Mouse (Mus musculus): ENCODE results near the gene Ss18l1. TPM values are rescaled to one million over a fixed set of nuclear protein-coding genes. Genes with fewer than 3 reads are reported as not detected.

Ss18l1 gene
- 61.4 and 62.7 TPM in 2 replicates for polyA plus RNA-seq (2014; fragmentation: Nextera tagmentation; extraction: Ambion mirVana)

- under 1% methylated on average over 77 of the region's 78 CpGs for WGBS
- DNase-seq (peak; percentile 97), ATAC-seq (ENCODE audit: low FRiP score, low TSS enrichment) (peak; percentile 93)
- Histone ChIP-seq H3K9me3 (ENCODE audit: control insufficient read depth, low read length) (no peaks in the 10 kb centered on the region), H3K27ac (replicated peaks; ENCODE audit: low read depth, low read length) (peak within 1 kb of the TSS; percentile 99), H3K27me3 (ENCODE audit: control insufficient read depth, insufficient read depth, low read length) (no peaks in the 10 kb centered on the region), H3K9ac (replicated peaks; ENCODE audit: low read length) (peak within 1 kb of the TSS; percentile 93), H3K4me3 (replicated peaks; ENCODE audit: low read depth, low read length) (peak within 1 kb of the TSS; percentile 97), H3K4me2 (ENCODE audit: low read length) (peak within 1 kb of the TSS; percentile 85), H3K4me1 (ENCODE audit: control insufficient read depth, insufficient read depth, low read length) (peaks cover 30% of the 10 kb centered on the region), H3K36me3 (ENCODE audit: control insufficient read depth, insufficient read depth, low read length) (peaks cover 18% of the 10 kb centered on the region)
Measured at GRCm38 (mm10) chr2:180042256-180042857, at the start of gene Ss18l1, which contains the start of gene Psma7. Ss18l1 (plus strand) TSS chr2:180042509. Psma7 (minus strand) TSS chr2:180042433.

- no peak overlapping the region for H3K4me3 ChIP-seq (replicated peaks; ENCODE audit: low read depth, low read length)
- no peak overlapping the region for H3K27ac ChIP-seq (replicated peaks; ENCODE audit: low read depth, low read length)
- 91% methylated on average over 5 of the region's 5 CpGs for WGBS
- no peak overlapping the region for H3K9ac ChIP-seq (replicated peaks; ENCODE audit: low read length)
- H3K36me3 ChIP-seq (ENCODE audit: control insufficient read depth, insufficient read depth, low read length) = no peaks in the 10 kb centered on the region
- no peaks in the 10 kb centered on the region for H3K4me1 ChIP-seq (ENCODE audit: control insufficient read depth, insufficient read depth, low read length)
- H3K9me3 ChIP-seq (ENCODE audit: control insufficient read depth, low read length) = no peaks in the 10 kb centered on the region
- no peak for ATAC-seq (ENCODE audit: low FRiP score, low TSS enrichment)
- H3K27me3 ChIP-seq (ENCODE audit: control insufficient read depth, insufficient read depth, low read length) = no peaks in the 10 kb centered on the region
- H3K4me2 ChIP-seq (ENCODE audit: low read length) = no peak overlapping the region
- DNase-seq = no peak
Measured at GRCm38 (mm10) chr2:179993071-179993470, 49.2 kb upstream of the Ss18l1 start.

- 83% methylated on average over 4 of the region's 4 CpGs for WGBS
Measured at GRCm38 (mm10) chr2:179998431-179998830, 43.9 kb upstream of the Ss18l1 start.

GRCm38 (mm10) chr2:180001635-180002034 is 40.7 kb upstream of the Ss18l1 start:
- no peak overlapping the region for H3K27ac ChIP-seq (replicated peaks; ENCODE audit: low read depth, low read length)
- no peaks in the 10 kb centered on the region for H3K36me3 ChIP-seq (ENCODE audit: control insufficient read depth, insufficient read depth, low read length)
- H3K4me3 ChIP-seq (replicated peaks; ENCODE audit: low read depth, low read length) = no peak overlapping the region
- no peaks in the 10 kb centered on the region for H3K27me3 ChIP-seq (ENCODE audit: control insufficient read depth, insufficient read depth, low read length)
- H3K4me1 ChIP-seq (ENCODE audit: control insufficient read depth, insufficient read depth, low read length) = no peaks in the 10 kb centered on the region
- no peak overlapping the region for H3K4me2 ChIP-seq (ENCODE audit: low read length)
- H3K9ac ChIP-seq (replicated peaks; ENCODE audit: low read length) = no peak overlapping the region
- WGBS = 93% methylated on average over 9 of the region's 9 CpGs
- ATAC-seq (ENCODE audit: low FRiP score, low TSS enrichment) (no peak), DNase-seq (no peak)
- no peaks in the 10 kb centered on the region for H3K9me3 ChIP-seq (ENCODE audit: control insufficient read depth, low read length)

More at GRCm38 (mm10) chr2:179998431-179998830, 43.9 kb upstream of the Ss18l1 start:
- ATAC-seq (ENCODE audit: low FRiP score, low TSS enrichment) (no peak), DNase-seq (no peak)
- Histone ChIP-seq H3K4me3 (replicated peaks; ENCODE audit: low read depth, low read length) (no peak overlapping the region), H3K27ac (replicated peaks; ENCODE audit: low read depth, low read length) (no peak overlapping the region), H3K9me3 (ENCODE audit: control insufficient read depth, low read length) (no peaks in the 10 kb centered on the region), H3K9ac (replicated peaks; ENCODE audit: low read length) (no peak overlapping the region), H3K27me3 (ENCODE audit: control insufficient read depth, insufficient read depth, low read length) (no peaks in the 10 kb centered on the region), H3K36me3 (ENCODE audit: control insufficient read depth, insufficient read depth, low read length) (no peaks in the 10 kb centered on the region), H3K4me1 (ENCODE audit: control insufficient read depth, insufficient read depth, low read length) (no peaks in the 10 kb centered on the region), H3K4me2 (ENCODE audit: low read length) (no peak overlapping the region)

- no peak for ATAC-seq (ENCODE audit: low FRiP score, low TSS enrichment)
- H3K9me3 ChIP-seq (ENCODE audit: control insufficient read depth, low read length) = no peaks in the 10 kb centered on the region
- DNase-seq = no peak
- no peaks in the 10 kb centered on the region for H3K36me3 ChIP-seq (ENCODE audit: control insufficient read depth, insufficient read depth, low read length)
- no peak overlapping the region for H3K9ac ChIP-seq (replicated peaks; ENCODE audit: low read length)
- 48% methylated on average over 5 of the region's 5 CpGs for WGBS
- no peak overlapping the region for H3K27ac ChIP-seq (replicated peaks; ENCODE audit: low read depth, low read length)
- no peaks in the 10 kb centered on the region for H3K27me3 ChIP-seq (ENCODE audit: control insufficient read depth, insufficient read depth, low read length)
- H3K4me3 ChIP-seq (replicated peaks; ENCODE audit: low read depth, low read length) = no peak overlapping the region
- no peak overlapping the region for H3K4me2 ChIP-seq (ENCODE audit: low read length)
- no peaks in the 10 kb centered on the region for H3K4me1 ChIP-seq (ENCODE audit: control insufficient read depth, insufficient read depth, low read length)
Measured at GRCm38 (mm10) chr2:180005656-180006351, 36.5 kb upstream of the Ss18l1 start.

- ATAC-seq (ENCODE audit: low FRiP score, low TSS enrichment) (no peak), DNase-seq (no peak)
- Histone ChIP-seq H3K9ac (replicated peaks; ENCODE audit: low read length) (no peak overlapping the region), H3K4me1 (ENCODE audit: control insufficient read depth, insufficient read depth, low read length) (no peaks in the 10 kb centered on the region), H3K4me3 (replicated peaks; ENCODE audit: low read depth, low read length) (no peak overlapping the region), H3K9me3 (ENCODE audit: control insufficient read depth, low read length) (no peaks in the 10 kb centered on the region), H3K27ac (replicated peaks; ENCODE audit: low read depth, low read length) (no peak overlapping the region), H3K27me3 (ENCODE audit: control insufficient read depth, insufficient read depth, low read length) (no peaks in the 10 kb centered on the region), H3K36me3 (ENCODE audit: control insufficient read depth, insufficient read depth, low read length) (no peaks in the 10 kb centered on the region), H3K4me2 (ENCODE audit: low read length) (no peak overlapping the region)
- WGBS = 43% methylated on average over 9 of the region's 9 CpGs
Measured at GRCm38 (mm10) chr2:180006352-180007017, 35.8 kb upstream of the Ss18l1 start.

GRCm38 (mm10) chr2:180010686-180011085 is 31.6 kb upstream of the Ss18l1 start:
- no peak overlapping the region for H3K27ac ChIP-seq (replicated peaks; ENCODE audit: low read depth, low read length)
- 94% methylated on average over 7 of the region's 7 CpGs for WGBS
- ATAC-seq (ENCODE audit: low FRiP score, low TSS enrichment) (no peak), DNase-seq (no peak)
- no peak overlapping the region for H3K4me2 ChIP-seq (ENCODE audit: low read length)
- H3K4me1 ChIP-seq (ENCODE audit: control insufficient read depth, insufficient read depth, low read length) = no peaks in the 10 kb centered on the region
- no peaks in the 10 kb centered on the region for H3K36me3 ChIP-seq (ENCODE audit: control insufficient read depth, insufficient read depth, low read length)
- no peak overlapping the region for H3K4me3 ChIP-seq (replicated peaks; ENCODE audit: low read depth, low read length)
- H3K9me3 ChIP-seq (ENCODE audit: control insufficient read depth, low read length) = no peaks in the 10 kb centered on the region
- H3K9ac ChIP-seq (replicated peaks; ENCODE audit: low read length) = no peak overlapping the region
- H3K27me3 ChIP-seq (ENCODE audit: control insufficient read depth, insufficient read depth, low read length) = no peaks in the 10 kb centered on the region

- no peak overlapping the region for H3K4me3 ChIP-seq (replicated peaks; ENCODE audit: low read depth, low read length)
- no peaks in the 10 kb centered on the region for H3K36me3 ChIP-seq (ENCODE audit: control insufficient read depth, insufficient read depth, low read length)
- no peak for DNase-seq
- no peaks in the 10 kb centered on the region for H3K4me1 ChIP-seq (ENCODE audit: control insufficient read depth, insufficient read depth, low read length)
- ATAC-seq (ENCODE audit: low FRiP score, low TSS enrichment) = no peak
- no peak overlapping the region for H3K27ac ChIP-seq (replicated peaks; ENCODE audit: low read depth, low read length)
- 86% methylated on average over 6 of the region's 6 CpGs for WGBS
- H3K9ac ChIP-seq (replicated peaks; ENCODE audit: low read length) = no peak overlapping the region
- no peak overlapping the region for H3K4me2 ChIP-seq (ENCODE audit: low read length)
- no peaks in the 10 kb centered on the region for H3K9me3 ChIP-seq (ENCODE audit: control insufficient read depth, low read length)
- no peaks in the 10 kb centered on the region for H3K27me3 ChIP-seq (ENCODE audit: control insufficient read depth, insufficient read depth, low read length)
Measured at GRCm38 (mm10) chr2:180011370-180011769, 30.9 kb upstream of the Ss18l1 start.
